Mouse (Mus musculus) forebrain, embryonic 11.5 days (tissue): ENCODE results near the gene Acsf3. TPM values are rescaled to one million over a fixed set of nuclear protein-coding genes. Genes with fewer than 3 reads are reported as not detected.

ENCODE experiments used
- ATAC-seq: fragments of 200-750 bp; cut with Nextera tagmentation; replicated peaks from 2 replicates; pipeline ENCODE4 v1.8.0; 2017; ENCODE audit warnings: moderate TSS enrichment; ENCODE audit not compliant: low FRiP score
- DNase-seq: peaks from one replicate; pipeline ENCODE4 v3.0.0-alpha.2; 2017; ENCODE audit warnings: low spot score
- H3K27ac ChIP-seq: fragments of 300-500 bp; sonication (generic); 2 replicates; pipeline ENCODE4 v1.5.1; 2014; ENCODE audit warnings: low read depth, low read length
- H3K27me3 ChIP-seq: fragments of 300-500 bp; sonication (generic); 2 replicates; pipeline ENCODE4 v1.6.1; 2014; ENCODE audit warnings: mild to moderate bottlenecking, low read length, mixed read lengths; ENCODE audit not compliant: control insufficient read depth, insufficient read depth
- H3K36me3 ChIP-seq: fragments of 300-500 bp; sonication (generic); 2 replicates; pipeline ENCODE4 v1.6.1; 2014; ENCODE audit warnings: mild to moderate bottlenecking, low read length, moderate library complexity, mixed read lengths; ENCODE audit not compliant: control insufficient read depth, insufficient read depth
- H3K4me1 ChIP-seq: fragments of 300-500 bp; sonication (generic); replicated peaks from 2 replicates; pipeline ENCODE4 v1.6.1; 2014; ENCODE audit warnings: low read length, mixed read lengths; ENCODE audit not compliant: control insufficient read depth, insufficient read depth
- H3K4me2 ChIP-seq: fragments of 300-500 bp; sonication (generic); 2 replicates; pipeline ENCODE4 v1.6.1; 2014; ENCODE audit warnings: low read depth, mild to moderate bottlenecking, low read length, moderate library complexity, mixed read lengths; ENCODE audit not compliant: severe bottlenecking
- H3K4me3 ChIP-seq: fragments of 300-500 bp; sonication (generic); 2 replicates; pipeline ENCODE4 v1.5.1; 2014; ENCODE audit warnings: low read depth, low read length
- H3K9ac ChIP-seq: fragments of 300-500 bp; sonication (generic); 2 replicates; pipeline ENCODE4 v1.6.1; 2014; ENCODE audit warnings: low read length
- H3K9me3 ChIP-seq: fragments of 300-500 bp; sonication (generic); 2 replicates; pipeline ENCODE4 v1.6.1; 2016; ENCODE audit warnings: low read length, mixed read lengths; ENCODE audit not compliant: control insufficient read depth
- WGBS: fragments of 180-500 bp; shearing (Covaris S2); extraction: QIAGEN DNeasy Blood & Tissue Kit; methylation state at CpG from one replicate; pipeline ENCODE4 v1.1.7; 2014; 5-methylcytosine and 5-hydroxymethylcytosine counted together
- polyA plus RNA-seq: library from polyadenylated mRNA; unstranded; fragments of >200 nt; fragmentation: Nextera tagmentation; extraction: Ambion mirVana; gene quantifications from 2 replicates; pipeline ENCODE4 v1.2.1, GENCODE M21; 2014

Gene Acsf3
- polyA plus RNA-seq, 1 experiment from 2014 or later = 15.6 TPM

- no peak for DNase-seq
- Histone ChIP-seq H3K4me3 (no peak overlapping the region), H3K4me1 (peaks cover 8% of the 10 kb centered on the region; the same call in 1 of the 2 replicates), H3K4me2 (no peak overlapping the region), H3K36me3 (no peaks in the 10 kb centered on the region), H3K9me3 (no peaks in the 10 kb centered on the region), H3K9ac (no peak overlapping the region), H3K27me3 (no peaks in the 10 kb centered on the region), H3K27ac (no peak overlapping the region)
- no peak for ATAC-seq
- 86% methylated on average over 4 of the region's 4 CpGs for WGBS
These were observed 79.8 kb downstream of the Acsf3 start for GRCm38 (mm10) chr8:122855123-122855522.

DNA sequence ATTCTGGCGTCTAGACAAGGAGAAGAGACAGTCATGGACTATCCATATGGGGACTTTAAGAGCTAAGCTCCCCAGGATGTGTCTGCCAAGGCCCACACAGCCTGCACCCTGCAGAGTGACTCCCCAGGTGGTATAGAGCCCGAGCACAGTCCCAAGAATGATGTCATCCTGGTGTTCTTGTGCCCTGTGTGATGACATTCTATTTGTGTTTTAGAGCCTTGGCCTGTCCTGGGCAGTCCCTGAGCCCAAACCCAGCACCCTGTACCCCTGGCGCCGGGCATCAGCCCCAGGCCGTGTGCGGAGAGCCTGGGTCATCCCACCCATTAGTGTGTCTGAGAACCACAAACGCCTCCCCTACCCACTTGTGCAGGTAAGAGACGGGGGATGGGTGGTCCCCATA is 81.0 kb downstream of the Acsf3 start:
- ATAC-seq (no peak), DNase-seq (no peak)
- no peaks in the 10 kb centered on the region for H3K9me3 ChIP-seq
- no peak overlapping the region for H3K9ac ChIP-seq
- H3K4me2 ChIP-seq = no peak overlapping the region
- H3K27me3 ChIP-seq = no peaks in the 10 kb centered on the region
- no peaks in the 10 kb centered on the region for H3K36me3 ChIP-seq
- 83% methylated on average over 8 of the region's 8 CpGs for WGBS
- H3K4me1 ChIP-seq = peaks cover 8% of the 10 kb centered on the region; the same call in 1 of the 2 replicates
- no peak overlapping the region for H3K4me3 ChIP-seq
- no peak overlapping the region for H3K27ac ChIP-seq

- Histone ChIP-seq H3K27me3 (no peaks in the 10 kb centered on the region), H3K36me3 (no peaks in the 10 kb centered on the region), H3K9me3 (no peaks in the 10 kb centered on the region), H3K9ac (no peak overlapping the region), H3K4me3 (no peak overlapping the region), H3K4me2 (no peak overlapping the region), H3K4me1 (no peaks in the 10 kb centered on the region; the same call in 1 of the 2 replicates), H3K27ac (no peak overlapping the region)
- ATAC-seq (no peak), DNase-seq (no peak)
- 62% methylated on average over 13 of the region's 13 CpGs for WGBS
These were observed 84.6 kb downstream of the Acsf3 start for GRCm38 (mm10) chr8:122859843-122860242.

DNA sequence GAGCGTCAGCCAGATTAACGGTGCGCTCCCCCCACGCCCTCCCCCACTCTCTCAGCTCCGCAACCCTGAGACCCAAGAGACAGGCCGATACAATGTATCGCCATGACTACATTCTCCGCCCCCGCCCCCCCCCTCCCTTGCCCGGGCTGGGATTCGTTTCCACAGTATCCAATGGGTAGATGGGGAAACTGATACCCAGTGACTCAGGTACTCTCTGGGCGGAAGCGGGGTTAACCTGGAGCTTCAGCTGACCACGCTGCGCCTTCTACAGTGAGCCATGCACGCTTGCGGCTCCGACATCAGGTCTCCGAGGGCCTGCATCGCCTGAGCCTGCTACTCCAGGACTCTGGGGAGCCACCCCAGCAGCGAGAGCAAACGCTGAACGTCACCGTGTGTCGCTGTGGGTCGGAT is 89.4 kb downstream of the Acsf3 start:
- Histone ChIP-seq H3K36me3 (no peaks in the 10 kb centered on the region), H3K27me3 (no peaks in the 10 kb centered on the region), H3K27ac (no peak overlapping the region), H3K4me2 (peak overlapping the region; percentile 37; the same call in 1 of the 2 replicates), H3K9ac (peak overlapping the region; percentile 6), H3K4me3 (peak overlapping the region; percentile 11; the same call in 1 of the 2 replicates), H3K9me3 (no peaks in the 10 kb centered on the region; the same call in 1 of the 2 replicates), H3K4me1 (no peaks in the 10 kb centered on the region; the same call in 1 of the 2 replicates)
- ATAC-seq (no peak), DNase-seq (no peak)
- WGBS = 50% methylated on average over 26 of the region's 26 CpGs

DNA sequence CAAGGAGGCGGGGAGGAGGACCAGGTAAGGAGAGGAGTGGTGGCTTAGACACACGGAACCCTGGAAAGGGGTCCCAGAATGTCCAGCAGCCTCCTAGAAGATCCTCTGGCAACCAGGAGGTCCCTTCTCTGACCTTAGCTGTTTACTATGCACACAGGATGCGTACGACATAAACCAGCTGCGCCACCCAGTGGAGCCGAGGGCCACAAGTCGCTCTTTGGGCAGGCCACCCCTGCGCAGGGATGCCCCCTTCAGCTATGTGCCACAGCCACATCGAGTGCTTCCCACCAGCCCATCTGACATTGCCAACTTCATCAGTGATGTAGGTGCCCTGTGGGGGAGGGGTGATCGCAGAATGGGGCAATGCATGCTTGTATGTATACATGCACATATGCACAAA is 90.2 kb downstream of the Acsf3 start:
- H3K9me3 ChIP-seq = no peaks in the 10 kb centered on the region; the same call in 1 of the 2 replicates
- peak overlapping the region; percentile 37; the same call in 1 of the 2 replicates for H3K4me2 ChIP-seq
- no peaks in the 10 kb centered on the region; the same call in 1 of the 2 replicates for H3K4me1 ChIP-seq
- H3K36me3 ChIP-seq = no peaks in the 10 kb centered on the region
- no peak for ATAC-seq
- no peak overlapping the region for H3K9ac ChIP-seq
- DNase-seq = peak; percentile 62
- H3K27me3 ChIP-seq = peaks cover 1% of the 10 kb centered on the region; the same call in 1 of the 2 replicates
- H3K4me3 ChIP-seq = 0 out of 2 replicates have a peak overlapping the region, but pooled peaks have one; percentile 11
- no peak overlapping the region for H3K27ac ChIP-seq
- WGBS = 52% methylated on average over 10 of the region's 10 CpGs

DNA sequence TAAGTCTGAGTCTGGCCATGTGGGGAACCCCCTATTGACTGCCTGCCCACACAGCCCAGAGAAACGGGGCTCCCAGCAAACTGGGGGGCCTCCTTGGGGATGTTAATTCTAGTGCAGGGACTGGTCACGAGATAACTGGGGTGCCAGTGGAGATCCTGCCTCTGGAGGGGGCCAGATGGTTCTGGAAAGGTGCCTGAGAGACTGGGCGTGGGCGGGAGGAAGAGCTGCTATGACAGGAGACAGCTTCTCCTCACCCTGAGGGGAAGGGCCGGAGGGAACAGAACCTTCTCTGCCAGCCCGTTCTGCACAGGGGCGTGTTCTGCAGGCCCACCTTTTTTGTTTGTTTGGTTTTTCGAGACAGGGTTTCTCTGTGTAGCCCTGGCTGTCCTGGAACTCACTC is 90.9 kb downstream of the Acsf3 start:
- Histone ChIP-seq H3K36me3 (no peaks in the 10 kb centered on the region), H3K27ac (no peak overlapping the region), H3K4me3 (no peak overlapping the region), H3K4me1 (no peaks in the 10 kb centered on the region; the same call in 1 of the 2 replicates), H3K9me3 (no peaks in the 10 kb centered on the region; the same call in 1 of the 2 replicates), H3K27me3 (peaks cover 3% of the 10 kb centered on the region; the same call in 1 of the 2 replicates), H3K9ac (no peak overlapping the region), H3K4me2 (no peak overlapping the region)
- ATAC-seq (no peak), DNase-seq (no peak)
- 80% methylated on average over 8 of the region's 8 CpGs for WGBS

Other genes starting within 250 kb of the Acsf3 start
- gene Piezo1, start 224.2 kb upstream of the Acsf3 start, polyA plus RNA-seq = 5.8 and 5.9 TPM in 2 replicates
- gene Cdt1, start 207.5 kb upstream of the Acsf3 start, polyA plus RNA-seq = 57.9 and 59.6 TPM in 2 replicates
- gene Aprt, start 198.6 kb upstream of the Acsf3 start, polyA plus RNA-seq = 235 and 251 TPM in 2 replicates
- gene Galns, start 164.0 kb upstream of the Acsf3 start, polyA plus RNA-seq = 4.5 and 5.8 TPM in 2 replicates
- gene Trappc2l, start 163.8 kb upstream of the Acsf3 start, polyA plus RNA-seq = 39.3 and 49.9 TPM in 2 replicates
- not detected in 2 replicates for gene Pabpn1l, start 152.7 kb upstream of the Acsf3 start, polyA plus RNA-seq
- gene Cbfa2t3, start 76.4 kb upstream of the Acsf3 start, polyA plus RNA-seq = 6.0 and 7.0 TPM in 2 replicates
- gene Cdh15, start 72.5 kb downstream of the Acsf3 start, polyA plus RNA-seq = 0.56 and 0.92 TPM in 2 replicates